Mouse (Mus musculus): ENCODE data around the gene Csnk2a1.

- no peak for TF ChIP-seq CTCF (IDR thresholded peaks at IDR 0.05; ENCODE audit: extremely low read depth, insufficient read length, insufficient replicate concordance, low read depth, low read length)
- no peak for TF ChIP-seq POLR2A (IDR thresholded peaks at IDR 0.05; ENCODE audit: low read depth, low read length)
Observed at GRCm38 (mm10) chr2:152313926-152314325, 87.3 kb downstream of the Csnk2a1 start.
